Mouse (Mus musculus): ENCODE measurements at regions not wholly inside any gene's neighbourhood (a gene's known extent, or its start where the extent isn't known, plus 50 kb on each side); places are given as distances from the start of the nearest gene placed in this dataset.
"Not testable (repeated sequence)": the region's sequence is repeated elsewhere in the genome, so short reads cannot be mapped to it uniquely, and the experiment has no call there.

DNA sequence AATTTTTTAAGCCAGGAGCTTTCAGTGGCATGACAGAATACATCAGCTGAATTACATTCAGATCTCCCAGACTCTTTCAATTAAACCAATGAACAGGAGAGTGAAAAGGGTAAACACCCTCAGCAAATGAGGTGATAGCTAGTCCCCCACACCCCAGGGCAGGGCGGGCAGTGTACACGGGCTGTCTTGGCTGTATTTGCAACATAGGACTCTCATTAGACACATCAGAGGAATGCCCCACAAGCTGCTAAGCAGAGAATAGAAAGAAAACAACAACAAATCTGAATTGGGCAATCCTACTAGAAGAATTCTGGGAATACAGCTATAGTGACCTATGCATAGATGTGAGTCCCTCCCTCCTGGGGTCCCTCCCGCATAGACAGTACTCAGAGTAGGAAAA lies 131.8 kb upstream of the Zfp637 start:
- ATAC-seq (replicated peaks) = no peak
- 68% methylated on average over 3 of the region's 3 CpGs for WGBS
- no peak overlapping the region for H3K9ac ChIP-seq

GRCm38 (mm10) chr6:117715056-117715777 lies 125.8 kb upstream of the Zfp637 start:
- Histone ChIP-seq H3K9me3 (no peaks in the 10 kb centered on the region), H3K36me3 (replicated peaks) (no peaks in the 10 kb centered on the region), H3K4me1 (no peaks in the 10 kb centered on the region), H3K9ac (no peak overlapping the region), H3K4me3 (no peak overlapping the region), H3K27me3 (replicated peaks) (no peaks in the 10 kb centered on the region), H3K4me2 (no peak overlapping the region), H3K27ac (no peak overlapping the region)
- 87% methylated on average over 6 of the region's 6 CpGs for WGBS
- ATAC-seq (replicated peaks) = no peak

More for the DNA sequence above, 131.8 kb upstream of the Zfp637 start:
- no peaks in the 10 kb centered on the region for H3K9me3 ChIP-seq
- no peak overlapping the region for H3K27ac ChIP-seq
- H3K4me1 ChIP-seq = no peaks in the 10 kb centered on the region
- no peak overlapping the region for H3K4me2 ChIP-seq
- H3K36me3 ChIP-seq (replicated peaks) = no peaks in the 10 kb centered on the region
- no peak overlapping the region for H3K4me3 ChIP-seq
- H3K27me3 ChIP-seq (replicated peaks) = no peaks in the 10 kb centered on the region

GRCm38 (mm10) chr6:117716422-117716821 lies 124.6 kb upstream of the Zfp637 start:
- H3K4me1 ChIP-seq; H3K36me3 ChIP-seq (replicated peaks); H3K4me3 ChIP-seq; H3K4me2 ChIP-seq; H3K27ac ChIP-seq; H3K27me3 ChIP-seq (replicated peaks); H3K9me3 ChIP-seq; H3K9ac ChIP-seq; ATAC-seq (replicated peaks): not testable (repeated sequence)
- WGBS = 79% methylated on average over 8 of the region's 40 CpGs

GRCm38 (mm10) chr6:117752338-117752737 lies 88.6 kb upstream of the Zfp637 start:
- not testable (repeated sequence) for H3K27me3 ChIP-seq (replicated peaks); ATAC-seq (replicated peaks); H3K36me3 ChIP-seq (replicated peaks); H3K27ac ChIP-seq; H3K4me1 ChIP-seq; H3K4me2 ChIP-seq; H3K9ac ChIP-seq; H3K4me3 ChIP-seq; H3K9me3 ChIP-seq

DNA sequence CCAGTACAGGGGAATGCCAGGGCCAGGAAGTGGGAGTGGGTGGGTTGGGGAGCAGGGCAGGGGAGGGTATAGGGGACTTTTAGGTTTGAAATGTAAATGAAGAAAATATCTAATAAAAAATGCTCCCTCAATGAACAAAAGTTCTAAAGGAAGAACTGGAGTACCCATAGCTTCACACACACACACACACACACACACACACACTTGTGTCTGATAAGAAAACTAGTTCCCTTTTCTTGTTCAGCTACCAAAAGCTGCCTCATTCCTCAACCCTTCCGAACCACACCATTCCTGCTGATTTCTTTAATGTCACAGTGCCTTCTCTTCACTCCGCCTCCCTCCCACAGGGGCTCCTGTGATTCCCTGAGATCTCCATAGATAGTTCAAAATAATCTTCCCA lies 85.3 kb upstream of the Zfp637 start:
- not testable (repeated sequence) for H3K36me3 ChIP-seq (replicated peaks); H3K9ac ChIP-seq; H3K4me1 ChIP-seq; H3K27me3 ChIP-seq (replicated peaks); H3K9me3 ChIP-seq; H3K27ac ChIP-seq; ATAC-seq (replicated peaks); H3K4me3 ChIP-seq; H3K4me2 ChIP-seq
- 88% methylated on average over 2 of the region's 2 CpGs for WGBS

GRCm38 (mm10) chr6:117756176-117756575 lies 84.8 kb upstream of the Zfp637 start:
- no peak for ATAC-seq (replicated peaks)
- no peak overlapping the region for H3K4me3 ChIP-seq
- H3K4me2 ChIP-seq = no peak overlapping the region
- no peak overlapping the region for H3K27ac ChIP-seq
- H3K36me3 ChIP-seq (replicated peaks) = no peaks in the 10 kb centered on the region
- no peaks in the 10 kb centered on the region for H3K27me3 ChIP-seq (replicated peaks)
- 71% methylated on average over 9 of the region's 9 CpGs for WGBS
- no peaks in the 10 kb centered on the region for H3K4me1 ChIP-seq
- H3K9me3 ChIP-seq = no peaks in the 10 kb centered on the region
- H3K9ac ChIP-seq = no peak overlapping the region

GRCm38 (mm10) chr6:117758516-117758915 lies 82.5 kb upstream of the Zfp637 start:
- H3K27ac ChIP-seq; H3K4me3 ChIP-seq; H3K9ac ChIP-seq; ATAC-seq (replicated peaks); H3K4me1 ChIP-seq; H3K4me2 ChIP-seq; H3K36me3 ChIP-seq (replicated peaks); H3K27me3 ChIP-seq (replicated peaks); H3K9me3 ChIP-seq: not testable (repeated sequence)
- WGBS = 15% methylated on average over 6 of the region's 6 CpGs

DNA sequence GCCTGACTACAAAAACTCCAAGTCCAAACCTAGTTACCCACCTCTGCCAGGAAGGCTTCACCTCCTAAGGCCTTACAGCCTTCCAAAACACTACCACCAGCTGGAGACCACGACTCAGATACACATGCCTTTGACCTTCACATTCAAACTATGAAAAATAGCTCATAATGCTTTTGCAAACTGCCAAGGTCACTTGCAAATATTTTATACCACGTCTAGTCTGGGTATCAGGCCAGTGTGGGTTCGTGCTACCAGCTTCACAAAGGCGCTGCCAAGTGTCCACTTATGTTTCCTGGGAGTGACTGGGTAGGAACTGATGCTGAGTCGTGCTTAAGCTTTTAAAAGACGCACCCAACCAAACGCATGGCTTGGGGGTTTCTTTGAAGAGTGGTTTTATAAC lies 69.5 kb upstream of the Zfp637 start:
- WGBS = 84% methylated on average over 7 of the region's 7 CpGs
- no peak overlapping the region for H3K4me2 ChIP-seq
- no peak for ATAC-seq (replicated peaks)
- no peak overlapping the region for H3K9ac ChIP-seq
- H3K27ac ChIP-seq = no peak overlapping the region
- H3K27me3 ChIP-seq (replicated peaks) = no peaks in the 10 kb centered on the region
- H3K36me3 ChIP-seq (replicated peaks) = no peaks in the 10 kb centered on the region
- H3K4me1 ChIP-seq = peaks cover 3% of the 10 kb centered on the region; the same call in 1 of the 2 replicates
- no peaks in the 10 kb centered on the region for H3K9me3 ChIP-seq
- no peak overlapping the region for H3K4me3 ChIP-seq

- no peaks in the 10 kb centered on the region for H3K27me3 ChIP-seq (replicated peaks)
- H3K9ac ChIP-seq = no peak overlapping the region
- H3K4me3 ChIP-seq = no peak overlapping the region
- H3K27ac ChIP-seq = no peak overlapping the region
- no peak for ATAC-seq (replicated peaks)
- H3K36me3 ChIP-seq (replicated peaks) = no peaks in the 10 kb centered on the region
- H3K4me2 ChIP-seq = no peak overlapping the region
- H3K9me3 ChIP-seq = no peaks in the 10 kb centered on the region
- peaks cover 3% of the 10 kb centered on the region; the same call in 1 of the 2 replicates for H3K4me1 ChIP-seq
These were observed 68.6 kb upstream of the Zfp637 start for GRCm38 (mm10) chr6:117772396-117772795.

GRCm38 (mm10) chr6:117775304-117776050 lies 65.5 kb upstream of the Zfp637 start:
- Histone ChIP-seq H3K4me2 (no peak overlapping the region), H3K4me3 (no peak overlapping the region), H3K4me1 (peaks cover 3% of the 10 kb centered on the region; the same call in 1 of the 2 replicates), H3K27ac (peak overlapping the region; percentile 58), H3K27me3 (replicated peaks) (no peaks in the 10 kb centered on the region), H3K9me3 (no peaks in the 10 kb centered on the region), H3K36me3 (replicated peaks) (no peaks in the 10 kb centered on the region), H3K9ac (no peak overlapping the region)
- WGBS = 76% methylated on average over 11 of the region's 11 CpGs
- peak; percentile 33; the same call in 1 of the 2 replicates for ATAC-seq (replicated peaks)

GRCm38 (mm10) chr6:117778027-117778426 lies 63.0 kb upstream of the Zfp637 start:
- Histone ChIP-seq H3K27ac (no peak overlapping the region), H3K4me2 (no peak overlapping the region), H3K4me3 (no peak overlapping the region), H3K9me3 (no peaks in the 10 kb centered on the region), H3K36me3 (replicated peaks) (no peaks in the 10 kb centered on the region), H3K4me1 (peaks cover 3% of the 10 kb centered on the region; the same call in 1 of the 2 replicates), H3K27me3 (replicated peaks) (no peaks in the 10 kb centered on the region), H3K9ac (no peak overlapping the region)
- no peak for ATAC-seq (replicated peaks)
- WGBS = 80% methylated on average over 2 of the region's 2 CpGs

- Histone ChIP-seq H3K4me2 (no peak overlapping the region), H3K9me3 (no peaks in the 10 kb centered on the region), H3K9ac (no peak overlapping the region), H3K4me3 (no peak overlapping the region), H3K36me3 (replicated peaks) (no peaks in the 10 kb centered on the region), H3K4me1 (peaks cover 3% of the 10 kb centered on the region; the same call in 1 of the 2 replicates), H3K27ac (no peak overlapping the region), H3K27me3 (replicated peaks) (no peaks in the 10 kb centered on the region)
- 82% methylated on average over 8 of the region's 8 CpGs for WGBS
- no peak for ATAC-seq (replicated peaks)
These were observed 62.5 kb upstream of the Zfp637 start for GRCm38 (mm10) chr6:117778481-117778880.

DNA sequence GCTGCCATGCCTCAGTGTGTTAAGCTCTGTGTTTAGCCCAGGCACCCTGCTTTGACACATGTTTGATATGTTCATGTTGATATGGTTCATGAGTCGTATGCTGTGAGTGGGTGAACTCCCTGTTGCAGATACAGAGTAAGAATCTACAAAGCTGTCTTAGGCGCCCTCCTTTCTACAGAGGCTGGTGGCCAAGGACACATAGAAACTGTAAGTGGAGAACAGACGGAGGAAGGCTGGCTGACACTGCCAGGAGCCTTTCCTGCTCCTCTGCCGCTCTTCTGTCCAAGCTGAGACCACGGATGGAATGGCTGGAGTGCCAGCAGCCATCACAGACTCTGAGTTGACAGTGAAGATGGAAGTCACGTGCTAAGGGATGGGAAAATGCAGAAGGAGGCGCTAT lies 62.0 kb upstream of the Zfp637 start:
- no peaks in the 10 kb centered on the region for H3K9me3 ChIP-seq
- peaks cover 3% of the 10 kb centered on the region; the same call in 1 of the 2 replicates for H3K4me1 ChIP-seq
- H3K4me3 ChIP-seq = no peak overlapping the region
- ATAC-seq (replicated peaks) = no peak
- H3K9ac ChIP-seq = no peak overlapping the region
- 89% methylated on average over 7 of the region's 7 CpGs for WGBS
- H3K36me3 ChIP-seq (replicated peaks) = no peaks in the 10 kb centered on the region
- H3K27ac ChIP-seq = no peak overlapping the region
- no peaks in the 10 kb centered on the region for H3K27me3 ChIP-seq (replicated peaks)
- no peak overlapping the region for H3K4me2 ChIP-seq
